Mouse (Mus musculus) activated CD4-positive, CD25-positive, alpha-beta regulatory T cell, adult 4 months (primary cell): ENCODE measurements around the gene Sbf2. TPM values are rescaled to one million over a fixed set of nuclear protein-coding genes. Genes with fewer than 3 reads are reported as not detected.
"Not testable (repeated sequence)": the region's sequence is repeated elsewhere in the genome, so short reads cannot be mapped to it uniquely, and the experiment has no call there.

Source experiments
- ATAC-seq: one replicate; pipeline ENCODE4 v1.8.0; 2017
- polyA plus RNA-seq, 2 experiments: library from polyadenylated mRNA; unstranded; fragments of 100-300 nt; shearing (Covaris generic); gene quantifications; one replicate each; pipeline ENCODE4 v1.2.1; 2017

Sbf2 gene
- polyA plus RNA-seq, 2 experiments from 2014 or later, result 0.84 to 2.3 TPM

- peak; percentile 77 for ATAC-seq
Measured at GRCm38 (mm10) chr7:110629892-110630666, 15.4 kb upstream of the Sbf2 start.

- no peak for ATAC-seq
Measured at GRCm38 (mm10) chr7:110628611-110629354, 14.1 kb upstream of the Sbf2 start.

- no peak for ATAC-seq
Measured at GRCm38 (mm10) chr7:110628273-110628600, 13.5 kb upstream of the Sbf2 start.

- no peak for ATAC-seq
Measured at GRCm38 (mm10) chr7:110627486-110628272, 13.0 kb upstream of the Sbf2 start, which contains the start of gene Adm. Gene Adm, plus strand, starts transcription at chr7:110627661.

GRCm38 (mm10) chr7:110627099-110627482, 12.4 kb upstream of the Sbf2 start:
- ATAC-seq, result no peak

- no peak for ATAC-seq
Measured at GRCm38 (mm10) chr7:110626186-110627098, 11.7 kb upstream of the Sbf2 start.

- no peak for ATAC-seq
Measured at GRCm38 (mm10) chr7:110625489-110625888, 10.8 kb upstream of the Sbf2 start.

GRCm38 (mm10) chr7:110624961-110625360, 10.2 kb upstream of the Sbf2 start:
- no peak for ATAC-seq

- ATAC-seq, result no peak
Measured at GRCm38 (mm10) chr7:110624067-110624466, 9.3 kb upstream of the Sbf2 start.

GRCm38 (mm10) chr7:110619086-110619611, 4.4 kb upstream of the Sbf2 start:
- ATAC-seq, result no peak

GRCm38 (mm10) chr7:110615792-110616191, 1.1 kb upstream of the Sbf2 start:
- ATAC-seq, result no peak

- ATAC-seq, result no peak
Measured at GRCm38 (mm10) chr7:110615151-110615631, 469 bp upstream of the Sbf2 start.

GRCm38 (mm10) chr7:110613381-110614132, 1.2 kb downstream of the Sbf2 start:
- peak; percentile 7 for ATAC-seq

- no peak for ATAC-seq
Measured at GRCm38 (mm10) chr7:110606906-110607305, 7.8 kb downstream of the Sbf2 start.

GRCm38 (mm10) chr7:110605476-110605875, 9.2 kb downstream of the Sbf2 start:
- ATAC-seq, result no peak

GRCm38 (mm10) chr7:110597141-110597540, 17.6 kb downstream of the Sbf2 start:
- no peak for ATAC-seq

- ATAC-seq, result not testable (repeated sequence)
Measured at GRCm38 (mm10) chr7:110593991-110594390, 20.7 kb downstream of the Sbf2 start.

- no peak for ATAC-seq
Measured at GRCm38 (mm10) chr7:110587721-110588120, 27.0 kb downstream of the Sbf2 start.

GRCm38 (mm10) chr7:110585250-110585649, 29.5 kb downstream of the Sbf2 start:
- no peak for ATAC-seq

- no peak for ATAC-seq
Measured at GRCm38 (mm10) chr7:110584159-110584558, 30.6 kb downstream of the Sbf2 start.

GRCm38 (mm10) chr7:110583705-110584104, 31.0 kb downstream of the Sbf2 start:
- no peak for ATAC-seq
